Mouse (Mus musculus): ENCODE results near the gene Psmc1. TPM values are rescaled to one million over a fixed set of nuclear protein-coding genes. Genes with fewer than 3 reads are reported as not detected.
A peak's percentile ranks its signal among the peaks of the same experiment; 100 is the strongest.

The Psmc1 gene
- polyA plus RNA-seq (2015; fragmentation: Nextera tagmentation; extraction: Ambion mirVana), result 277 and 292 TPM in 2 replicates

GRCm38 (mm10) chr12:100109986-100110696, at the start of gene Psmc1:
Gene Psmc1 (plus strand): TSS chr12:100110154.
- DNase-seq (ENCODE audit: low spot score), result peak; percentile 92

DNA sequence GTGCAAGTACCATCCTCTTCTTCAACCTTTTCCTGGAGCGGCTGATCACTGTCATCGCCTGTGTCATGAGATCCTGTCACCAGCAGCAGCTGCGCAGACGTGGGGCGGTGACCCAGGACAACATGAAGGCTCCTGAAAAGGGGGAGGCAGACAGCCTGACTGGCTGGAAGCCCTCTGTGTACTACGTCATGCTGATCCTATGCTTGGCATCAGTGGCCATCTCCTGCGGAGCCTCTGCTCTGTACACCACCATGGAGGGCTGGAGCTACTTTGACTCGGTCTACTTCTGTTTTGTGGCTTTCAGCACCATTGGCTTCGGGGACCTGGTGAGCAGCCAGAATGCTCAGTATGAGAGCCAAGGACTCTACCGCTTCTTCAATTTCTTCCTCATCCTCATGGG, 48.9 kb upstream of the Psmc1 start:
- DNase-seq (ENCODE audit: low spot score), result no peak

GRCm38 (mm10) chr12:100061826-100062225, 48.1 kb upstream of the Psmc1 start:
- no peak for DNase-seq (ENCODE audit: low spot score)

DNA sequence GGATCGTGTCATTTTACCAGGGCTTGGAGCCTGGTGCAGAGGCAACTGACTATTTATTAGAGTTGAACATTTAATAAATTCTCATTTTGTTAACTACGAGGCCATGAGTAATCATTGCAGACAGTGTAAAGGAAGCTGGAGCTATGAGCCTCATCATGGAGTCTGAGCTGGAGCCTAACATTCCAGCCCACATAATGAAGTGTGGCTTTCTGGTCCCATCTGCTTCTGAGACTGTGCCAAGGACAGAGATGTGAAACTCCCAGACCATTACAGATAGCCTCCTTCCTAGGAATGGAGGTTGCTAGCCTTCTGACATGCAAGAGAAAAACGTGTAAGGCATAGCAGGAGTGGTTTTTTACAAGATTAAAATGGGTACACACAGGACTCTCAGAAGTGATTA, 47.4 kb upstream of the Psmc1 start:
- DNase-seq (ENCODE audit: low spot score), result no peak

DNA sequence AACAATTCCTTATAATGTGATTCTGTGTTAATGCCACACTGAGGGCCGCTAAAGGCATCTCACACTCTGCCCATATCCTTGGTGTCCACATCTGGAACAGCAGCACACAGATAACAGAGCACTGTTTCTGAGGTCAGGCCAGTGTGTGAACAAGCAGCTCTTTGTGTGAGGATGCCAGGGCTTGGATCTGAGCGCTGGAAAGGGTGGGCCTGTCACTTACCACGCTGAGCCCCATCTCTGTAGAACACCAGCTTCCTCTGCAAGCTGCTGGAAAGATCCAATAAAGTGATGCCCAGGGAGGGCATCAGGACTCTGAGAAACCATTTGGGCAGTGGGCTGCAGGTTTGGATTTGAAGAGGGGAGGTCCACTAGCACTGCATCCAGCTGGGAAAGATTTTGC, 44.8 kb upstream of the Psmc1 start:
- no peak for DNase-seq (ENCODE audit: low spot score)

DNA sequence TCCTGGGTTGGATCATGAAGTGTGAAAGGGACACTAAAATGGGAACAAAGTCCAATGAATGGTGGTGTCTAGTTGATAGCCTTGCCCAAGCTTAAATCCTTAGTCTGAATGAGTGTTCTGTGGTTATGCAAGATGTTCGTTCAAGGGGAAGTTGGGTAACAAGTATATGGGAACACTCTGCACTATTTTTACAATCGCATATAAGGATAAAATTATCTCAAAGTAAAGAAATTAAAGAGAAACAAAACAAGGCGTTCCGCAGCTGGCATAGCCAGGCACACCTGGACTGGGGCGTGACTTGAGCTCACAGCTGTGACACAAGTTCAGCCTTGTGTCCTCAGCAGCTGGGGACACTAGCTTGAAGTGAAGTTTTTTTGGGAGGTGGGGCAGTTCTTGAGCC, 42.5 kb upstream of the Psmc1 start:
- DNase-seq (ENCODE audit: low spot score), result peak; percentile 11

DNA sequence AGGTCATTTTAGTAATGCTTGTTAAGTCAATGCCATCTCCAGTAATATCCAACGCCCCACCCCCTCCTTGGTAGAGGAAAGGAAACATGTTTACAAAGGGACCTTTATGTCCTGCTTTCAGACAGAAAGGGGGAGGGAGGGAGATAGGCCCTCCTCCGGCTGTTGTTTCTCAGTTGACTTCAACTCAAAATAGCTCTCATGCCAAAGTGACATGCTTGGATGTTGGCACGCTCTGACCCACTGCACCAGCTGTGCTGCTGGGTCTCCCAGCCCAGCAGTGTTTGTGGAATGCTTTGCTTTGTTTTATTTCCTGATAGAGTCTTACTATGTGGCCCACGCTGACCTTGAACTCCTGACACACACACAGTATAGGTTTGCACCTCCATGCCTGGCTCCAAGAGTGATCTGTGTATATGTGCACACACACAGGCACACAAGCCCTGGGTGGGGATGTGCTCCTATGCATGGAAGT, 36.7 kb upstream of the Psmc1 start:
- no peak for DNase-seq (ENCODE audit: low spot score)

DNA sequence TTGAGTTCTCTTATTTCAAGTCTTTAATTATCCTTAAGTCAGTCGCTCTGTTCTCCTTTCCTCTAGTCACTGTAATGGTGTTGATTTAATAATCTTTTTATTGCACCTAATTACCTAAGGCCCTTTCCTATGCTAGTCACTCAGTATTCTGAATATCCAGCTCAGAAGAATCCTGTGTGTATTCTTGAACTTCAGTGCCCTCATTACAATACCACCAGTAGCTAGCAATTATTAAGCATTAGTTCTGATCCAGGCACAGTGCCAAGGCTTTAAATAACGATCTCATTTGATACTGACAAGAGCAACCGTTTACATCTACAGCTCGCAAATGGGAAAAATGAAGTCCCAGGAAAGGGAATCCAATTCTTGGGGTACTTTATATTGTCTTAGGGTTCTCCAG, 34.2 kb upstream of the Psmc1 start:
- DNase-seq (ENCODE audit: low spot score), result no peak

- no peak for DNase-seq (ENCODE audit: low spot score)
These were observed 30.2 kb upstream of the Psmc1 start for GRCm38 (mm10) chr12:100079636-100080286.

DNA sequence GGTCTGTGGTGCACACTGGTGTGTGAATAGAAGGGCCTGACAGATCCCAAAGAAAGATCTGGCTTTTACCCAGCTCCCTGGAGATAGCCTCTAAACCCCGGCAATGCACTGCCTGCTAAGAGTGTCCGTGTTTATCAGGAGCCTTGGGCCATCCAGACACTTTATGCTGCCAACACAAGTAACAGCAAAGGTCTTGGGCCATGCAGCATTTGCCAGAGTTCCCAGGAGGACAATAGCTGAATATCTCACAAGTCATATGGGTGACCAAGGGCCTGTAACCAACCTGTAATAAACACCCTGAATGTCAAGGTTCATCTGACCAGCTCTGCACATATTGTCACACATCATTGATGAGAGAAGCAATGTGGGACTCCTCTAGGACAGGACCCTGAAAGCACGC, 21.9 kb upstream of the Psmc1 start:
- DNase-seq (ENCODE audit: low spot score), result no peak

GRCm38 (mm10) chr12:100089265-100089664, 20.7 kb upstream of the Psmc1 start:
- no peak for DNase-seq (ENCODE audit: low spot score)

DNA sequence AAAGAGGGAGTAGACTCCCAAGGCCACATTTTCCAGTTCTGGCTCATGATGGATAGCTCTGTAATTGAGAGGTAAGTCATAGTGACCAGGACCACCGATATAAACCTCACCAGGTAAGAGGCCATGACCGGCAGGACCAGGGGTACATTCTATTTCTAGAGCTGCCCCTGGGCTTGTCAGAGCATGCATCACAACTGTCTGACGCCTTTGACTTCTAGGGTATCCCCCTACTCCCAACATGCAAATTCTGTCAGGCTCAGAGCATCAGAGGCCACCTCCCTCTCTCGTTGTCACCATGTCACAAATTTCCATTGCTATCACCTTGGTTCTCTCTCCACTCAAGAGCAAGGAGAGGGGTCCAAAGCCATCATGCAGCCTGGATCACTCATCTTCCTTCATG, 19.2 kb upstream of the Psmc1 start:
- no peak for DNase-seq (ENCODE audit: low spot score)

GRCm38 (mm10) chr12:100093046-100093445, 16.9 kb upstream of the Psmc1 start:
- no peak for DNase-seq (ENCODE audit: low spot score)

DNA sequence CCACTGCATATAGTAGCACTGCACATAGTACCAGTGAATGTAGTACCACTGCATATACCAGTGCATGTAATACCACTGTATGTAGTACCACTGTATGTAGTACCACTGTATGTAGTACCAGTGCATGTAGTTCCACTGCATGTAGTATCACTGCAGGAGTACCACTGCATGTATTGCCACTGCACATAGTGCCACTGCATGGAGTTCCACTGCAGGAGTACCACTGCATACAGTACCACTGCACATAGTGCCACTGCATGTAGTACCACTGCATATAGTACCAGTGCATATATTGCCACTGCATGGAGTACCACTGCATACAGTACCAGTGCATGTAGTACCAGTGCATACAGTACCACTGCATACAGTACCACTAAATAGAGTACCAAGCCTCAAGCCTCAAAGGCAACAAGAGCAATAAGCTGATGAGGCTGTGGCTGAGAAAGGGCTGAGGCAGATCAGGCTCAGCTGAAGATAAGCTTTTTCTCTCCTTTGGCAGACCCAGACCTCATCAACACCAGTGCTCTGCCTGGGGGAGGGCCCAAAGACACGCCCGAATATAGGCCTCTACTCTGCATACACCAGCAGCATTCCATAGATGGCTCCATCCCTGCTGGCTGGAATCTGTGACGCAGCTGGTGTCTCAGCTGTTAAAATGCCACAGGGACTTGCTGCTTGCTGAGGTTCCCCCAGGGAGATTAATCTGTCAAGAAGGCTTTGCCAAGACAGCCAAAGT, 9.8 kb upstream of the Psmc1 start:
- no peak for DNase-seq (ENCODE audit: low spot score)

- DNase-seq (ENCODE audit: low spot score), result no peak
These were observed 9.3 kb upstream of the Psmc1 start for GRCm38 (mm10) chr12:100100707-100101030.

DNA sequence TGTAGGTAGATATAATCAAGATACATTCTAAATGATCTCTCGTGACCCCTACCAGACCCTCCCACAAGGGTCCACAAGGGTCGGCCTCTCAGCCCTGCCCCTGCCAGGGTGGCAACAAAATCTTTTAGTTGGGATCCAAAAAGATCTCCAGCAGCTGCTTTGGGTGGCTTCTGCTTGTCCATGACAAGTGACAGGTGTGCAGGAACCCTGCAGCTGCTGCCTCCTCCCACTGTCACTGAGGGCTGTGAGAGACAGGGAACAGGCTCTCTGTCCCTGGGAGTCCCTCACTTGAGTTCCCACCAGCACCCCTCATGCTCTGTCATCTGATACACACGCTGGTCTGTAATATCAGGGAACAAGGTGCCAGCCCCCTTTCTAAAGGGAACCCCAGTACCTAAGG, 8.3 kb upstream of the Psmc1 start:
- no peak for DNase-seq (ENCODE audit: low spot score)

DNA sequence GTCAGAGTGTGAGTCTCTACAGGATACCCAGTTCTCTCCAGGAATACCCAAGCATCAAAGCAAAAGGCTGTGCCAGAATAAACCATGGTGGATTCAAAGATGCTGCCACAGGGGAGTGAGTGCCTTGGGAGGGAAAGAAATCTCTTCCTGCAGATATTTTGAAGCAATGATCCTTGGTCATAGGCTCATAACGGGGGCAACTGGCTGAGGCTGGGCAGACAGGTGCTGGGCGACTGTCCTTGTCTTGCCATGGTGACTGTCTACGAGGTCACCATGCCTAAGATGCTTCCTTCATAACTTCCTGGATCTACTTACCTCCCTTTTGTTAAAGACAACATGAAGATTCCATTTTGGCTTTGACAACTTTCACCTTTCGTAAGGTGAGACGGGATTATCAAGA, 5.4 kb upstream of the Psmc1 start:
- DNase-seq (ENCODE audit: low spot score), result no peak

- peak; percentile 88 for DNase-seq (ENCODE audit: low spot score)
These were observed 3.6 kb upstream of the Psmc1 start for GRCm38 (mm10) chr12:100106275-100106895.

- no peak for DNase-seq (ENCODE audit: low spot score)
These were observed 2.5 kb upstream of the Psmc1 start for GRCm38 (mm10) chr12:100107436-100107835.

DNA sequence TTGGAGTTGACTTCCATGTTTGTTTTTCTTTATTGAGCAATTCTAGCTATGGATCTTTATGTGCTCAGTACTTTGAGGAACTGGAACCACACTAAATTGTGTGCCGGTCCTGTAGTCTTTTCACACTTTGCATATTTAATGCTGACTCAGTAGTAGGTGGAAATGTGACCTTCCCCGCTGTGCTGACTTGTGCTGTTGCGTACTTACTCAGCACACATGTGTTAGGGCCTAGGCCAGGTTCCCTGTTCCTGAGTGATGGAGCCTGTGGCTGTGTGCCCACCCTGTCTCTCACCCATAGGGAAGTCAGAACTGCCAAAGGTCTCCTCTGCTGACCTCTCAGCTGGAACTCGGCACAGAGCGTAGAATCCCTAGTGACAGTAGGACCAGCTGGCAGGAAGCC, 6.0 kb downstream of the Psmc1 start:
- no peak for DNase-seq (ENCODE audit: low spot score)

GRCm38 (mm10) chr12:100122921-100123381, 13.0 kb downstream of the Psmc1 start:
- DNase-seq (ENCODE audit: low spot score), result no peak

GRCm38 (mm10) chr12:100123476-100123875, 13.5 kb downstream of the Psmc1 start:
- no peak for DNase-seq (ENCODE audit: low spot score)
